Mouse (Mus musculus) lung, postnatal 4 days (tissue): ENCODE results near the gene Efemp1.
A peak's percentile ranks its signal among the peaks of the same experiment; 100 is the strongest.

Experiments used
- DNase-seq, 2 experiments: peaks; one replicate each; pipeline ENCODE4 v3.0.0; 2021

Gene Efemp1

GRCm38 (mm10) chr11:28853102-28853800, at the start of gene Efemp1:
Gene Efemp1, plus strand, starts transcription at chr11:28853204.
- DNase-seq, result peak; percentile 34 to 62

GRCm38 (mm10) chr11:28808685-28809084, 44.3 kb upstream of the Efemp1 start:
- peak in 1 of 2 experiments; percentile 26 for DNase-seq

GRCm38 (mm10) chr11:28811874-28812273, 41.1 kb upstream of the Efemp1 start:
- DNase-seq, result no peak

- DNase-seq, result peak; percentile 20 to 43
These were observed 40.4 kb upstream of the Efemp1 start for GRCm38 (mm10) chr11:28812564-28812963.

GRCm38 (mm10) chr11:28817405-28817804, 35.6 kb upstream of the Efemp1 start:
- DNase-seq, result peak; percentile 15 to 27

GRCm38 (mm10) chr11:28826950-28827349, 26.1 kb upstream of the Efemp1 start:
- DNase-seq, result no peak

GRCm38 (mm10) chr11:28833809-28834208, 19.2 kb upstream of the Efemp1 start:
- DNase-seq, result no peak

GRCm38 (mm10) chr11:28835141-28835540, 17.9 kb upstream of the Efemp1 start:
- DNase-seq, result no peak

- DNase-seq, result no peak
These were observed 3.2 kb upstream of the Efemp1 start for GRCm38 (mm10) chr11:28849841-28850240.

- DNase-seq, result no peak
These were observed 1.4 kb upstream of the Efemp1 start for GRCm38 (mm10) chr11:28851645-28852044.

GRCm38 (mm10) chr11:28852361-28852919, 564 bp upstream of the Efemp1 start:
- DNase-seq, result no peak

- no peak for DNase-seq
These were observed 6.1 kb downstream of the Efemp1 start for GRCm38 (mm10) chr11:28859125-28859524.

- DNase-seq, result no peak
These were observed 16.1 kb downstream of the Efemp1 start for GRCm38 (mm10) chr11:28869129-28869528.

- DNase-seq, result no peak
These were observed 28.5 kb downstream of the Efemp1 start for GRCm38 (mm10) chr11:28881381-28881976.

- DNase-seq, result no peak
These were observed 30.1 kb downstream of the Efemp1 start for GRCm38 (mm10) chr11:28883106-28883505.

GRCm38 (mm10) chr11:28889538-28889937, 36.5 kb downstream of the Efemp1 start:
- DNase-seq, result no peak

- DNase-seq, result no peak
These were observed 38.5 kb downstream of the Efemp1 start for GRCm38 (mm10) chr11:28891515-28891914.

- DNase-seq, result no peak
These were observed 46.4 kb downstream of the Efemp1 start for GRCm38 (mm10) chr11:28899420-28899819.

GRCm38 (mm10) chr11:28904596-28904995, 51.6 kb downstream of the Efemp1 start:
- DNase-seq, result no peak

- no peak for DNase-seq
These were observed 53.3 kb downstream of the Efemp1 start for GRCm38 (mm10) chr11:28906288-28906687.

- no peak for DNase-seq
These were observed 56.0 kb downstream of the Efemp1 start for GRCm38 (mm10) chr11:28908908-28909545.

- no peak for DNase-seq
These were observed 59.6 kb downstream of the Efemp1 start for GRCm38 (mm10) chr11:28912469-28913138.

- no peak for DNase-seq
These were observed 81.4 kb downstream of the Efemp1 start for GRCm38 (mm10) chr11:28934449-28934848.
